Mouse (Mus musculus) ES-E14 (cell line): ENCODE measurements around the gene Igflr1.

ENCODE experiments used
- HCFC1 ChIP-seq: IDR thresholded peaks from 2 replicates; pipeline ENCODE4 v1.6.1; 2012; ENCODE audit warnings: low read length, inconsistent platforms, borderline replicate concordance; ENCODE audit not compliant: insufficient read depth
- MAFK ChIP-seq: IDR thresholded peaks from 2 replicates; pipeline ENCODE4 v1.6.1; 2014; ENCODE audit warnings: mild to moderate bottlenecking, low read depth, low read length, inconsistent platforms; ENCODE audit not compliant: insufficient read depth
- ZC3H11A ChIP-seq: IDR thresholded peaks from 2 replicates; pipeline ENCODE4 v1.6.1; 2012; ENCODE audit warnings: low read depth, mild to moderate bottlenecking, inconsistent platforms, low read length, borderline replicate concordance

DNA sequence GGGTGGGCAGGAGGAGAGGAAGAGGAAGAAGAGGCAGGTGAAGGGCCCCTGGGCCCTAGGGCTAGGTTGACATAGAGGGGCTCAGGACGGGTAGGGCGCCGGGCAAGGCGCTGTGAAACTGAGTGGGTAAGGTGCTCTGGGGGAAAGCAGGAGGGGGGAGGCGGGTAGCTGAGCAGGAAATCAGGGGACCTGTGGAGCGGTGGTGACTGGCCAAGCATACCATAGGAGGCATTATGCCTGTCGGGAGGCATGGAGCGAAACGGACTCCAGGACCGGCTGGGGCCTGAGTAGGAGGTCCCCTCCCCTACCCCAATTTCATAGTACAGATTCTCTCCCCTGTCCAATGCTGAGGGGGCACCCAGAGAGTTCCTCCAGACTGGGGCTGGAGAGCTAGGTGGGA is 42.4 kb upstream of the Igflr1 start:
- TF ChIP-seq MAFK (no peak), ZC3H11A (no peak), HCFC1 (no peak)
